Mouse (Mus musculus) testis, postnatal 14 days (tissue): ENCODE measurements around the gene Tead1.

ENCODE experiments used
- DNase-seq: peaks from one replicate; pipeline ENCODE4 v3.0.0; 2021; ENCODE audit warnings: low spot score

The Tead1 gene

DNA sequence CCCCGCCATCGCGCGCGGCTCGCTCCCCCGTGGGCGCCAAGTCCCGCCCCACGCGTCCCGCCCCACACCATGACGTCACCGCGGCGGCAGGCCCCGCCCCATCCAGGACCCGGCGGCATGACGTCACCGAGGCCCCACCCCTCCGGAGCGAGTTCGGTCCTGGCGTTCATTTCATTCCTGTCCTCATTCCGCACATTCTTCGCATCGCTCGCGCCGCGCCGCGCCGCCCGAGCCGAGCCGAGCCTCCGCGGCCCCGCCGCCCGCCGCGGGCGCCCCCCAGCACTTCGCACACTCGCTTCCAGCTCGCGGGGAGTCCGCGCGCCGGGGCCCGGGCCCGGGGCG is at the start of gene Tead1:
Gene Tead1, plus strand, starts transcription at position 148 of the 342 bp plus-strand sequence.
- peak; percentile 92 for DNase-seq

DNA sequence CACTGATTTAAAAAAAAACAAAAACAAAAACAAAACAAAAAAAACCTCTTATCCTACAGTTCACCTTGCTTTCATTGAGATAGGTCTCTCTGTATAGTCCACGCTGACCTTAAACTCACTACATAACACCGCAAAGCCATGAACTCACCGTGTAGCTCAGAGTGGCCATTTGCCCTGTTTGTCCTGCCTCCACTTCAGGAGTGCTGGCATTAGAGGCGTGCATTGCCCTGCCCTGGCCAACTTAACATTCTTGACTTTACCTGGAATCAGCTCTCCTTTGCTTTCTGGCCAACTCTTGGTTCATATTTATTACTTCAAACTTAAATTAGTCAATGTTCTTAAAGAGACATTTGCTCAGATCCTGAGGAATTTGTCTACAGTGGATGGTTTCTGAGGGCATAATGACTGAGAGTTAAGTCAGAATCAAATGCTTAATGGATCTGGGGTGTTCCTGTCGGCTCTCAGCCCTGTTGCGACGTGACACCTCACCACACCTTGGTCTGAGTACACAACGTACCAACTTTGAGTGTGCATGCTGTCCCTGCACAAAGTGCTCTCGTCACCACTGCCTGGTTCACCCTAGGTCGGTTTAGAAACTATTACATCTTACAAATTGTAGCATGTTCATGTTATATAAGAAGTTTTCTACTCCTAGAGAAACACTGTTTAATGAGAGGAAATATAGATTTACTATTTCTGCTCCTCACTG is 44.5 kb upstream of the Tead1 start:
- DNase-seq, result no peak

DNA sequence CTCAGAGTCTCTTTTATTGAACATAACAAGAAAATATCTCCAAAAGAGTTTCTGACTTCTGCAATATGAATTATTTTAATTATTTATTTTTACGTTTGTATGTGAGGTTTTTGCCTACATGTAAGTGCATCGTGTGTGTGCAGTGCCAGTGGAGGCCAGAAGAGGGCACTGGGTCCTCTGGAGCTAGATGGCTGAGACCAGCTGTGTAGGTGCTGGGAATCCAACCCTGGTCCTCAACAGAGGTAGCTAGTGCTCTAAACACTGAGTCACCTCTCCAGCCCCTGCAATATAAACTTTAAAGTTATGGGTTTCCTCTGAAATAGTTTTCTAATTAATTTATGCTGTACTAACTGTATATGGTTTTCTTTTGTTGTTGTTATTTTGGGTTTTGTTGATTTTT is 43.2 kb upstream of the Tead1 start:
- DNase-seq, result no peak

DNA sequence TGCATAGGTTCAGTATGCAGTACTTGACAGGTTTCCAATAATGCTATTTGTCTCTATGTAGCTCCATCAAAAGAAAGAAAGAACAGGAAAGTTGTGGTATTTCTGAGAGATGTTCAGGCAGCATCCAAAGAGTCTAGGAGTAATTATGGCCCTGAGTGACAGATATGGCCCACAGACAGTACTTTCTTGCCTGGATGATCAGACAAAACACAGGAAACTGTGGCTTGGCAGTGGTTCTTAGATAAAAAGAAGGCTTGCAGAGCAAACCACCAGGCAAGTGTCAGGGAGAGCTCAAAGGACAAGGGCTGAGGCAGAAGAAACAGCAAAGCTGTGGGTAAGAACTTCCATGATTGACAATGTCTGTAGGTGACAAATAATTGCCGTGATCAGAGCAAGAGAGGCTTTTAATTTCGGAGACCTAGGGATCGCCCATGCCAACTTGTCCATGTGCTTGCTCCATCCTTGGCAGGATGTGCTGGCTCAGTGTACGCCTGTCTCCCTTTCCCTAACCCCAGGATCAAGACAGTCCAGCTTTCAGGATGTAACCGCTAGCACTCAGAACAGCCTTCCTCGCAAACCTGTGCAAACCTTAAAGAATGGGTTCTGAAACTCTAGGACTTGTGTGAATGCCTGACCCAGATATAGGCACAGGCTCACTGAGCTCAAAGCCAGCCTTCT is 35.1 kb upstream of the Tead1 start:
- no peak for DNase-seq

DNA sequence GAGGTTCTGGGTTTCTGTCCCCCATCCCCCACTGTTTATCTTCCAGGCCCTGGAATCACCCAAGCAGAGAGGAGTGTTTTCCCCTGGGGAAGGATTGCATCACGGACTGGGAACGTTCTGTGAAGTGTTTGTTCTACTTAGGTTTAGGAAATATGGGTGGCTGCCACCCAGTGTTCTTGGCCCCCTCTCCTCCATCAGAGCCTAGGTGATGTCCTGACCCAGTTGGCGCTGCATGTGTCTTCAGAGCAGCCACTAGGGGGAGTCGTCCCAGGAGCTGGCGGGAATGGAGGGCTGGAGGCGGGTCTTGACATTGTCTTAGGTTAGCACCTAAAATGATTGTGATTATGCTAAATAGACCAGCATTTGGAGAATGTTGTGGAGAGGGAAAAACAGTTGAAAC is 34.4 kb upstream of the Tead1 start:
- peak; percentile 47 for DNase-seq

DNA sequence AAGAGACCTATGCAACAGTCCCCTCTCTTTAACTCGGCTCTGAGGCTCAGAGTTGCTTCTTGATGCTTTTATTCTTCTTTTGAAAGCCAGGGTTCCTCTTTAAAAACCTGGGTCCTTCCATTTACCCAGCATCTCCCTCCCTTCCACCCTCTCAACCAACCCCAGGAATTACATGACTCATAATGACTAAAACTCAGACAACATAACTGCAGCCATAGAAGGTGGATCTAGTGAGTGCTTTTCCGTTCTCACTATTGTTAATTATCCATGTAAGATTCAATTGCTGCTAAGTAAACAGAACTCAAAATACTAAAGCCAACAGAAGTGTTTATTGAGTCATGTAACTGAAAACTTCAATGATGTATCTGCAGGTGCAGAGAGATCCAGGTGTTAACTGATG is 33.4 kb upstream of the Tead1 start:
- DNase-seq, result no peak

DNA sequence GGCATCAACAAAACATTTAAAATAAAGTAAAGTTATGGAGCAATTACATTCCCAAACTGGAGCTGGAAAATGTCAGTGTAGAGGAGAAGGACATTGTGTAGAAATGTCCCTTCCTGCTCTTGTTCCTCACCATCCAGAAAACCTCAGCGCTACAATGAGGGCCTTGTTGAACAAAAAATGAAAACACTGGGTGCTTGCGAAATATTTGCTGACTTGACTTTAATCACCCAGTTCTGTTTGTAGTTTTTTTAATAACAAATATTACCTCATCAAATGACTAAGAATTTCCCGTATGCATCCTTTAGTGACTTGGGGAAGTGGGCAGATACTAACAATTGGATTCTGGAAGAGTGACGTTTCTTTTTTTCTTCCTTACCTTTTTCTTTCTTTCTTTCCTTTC is 31.7 kb upstream of the Tead1 start:
- DNase-seq, result no peak

DNA sequence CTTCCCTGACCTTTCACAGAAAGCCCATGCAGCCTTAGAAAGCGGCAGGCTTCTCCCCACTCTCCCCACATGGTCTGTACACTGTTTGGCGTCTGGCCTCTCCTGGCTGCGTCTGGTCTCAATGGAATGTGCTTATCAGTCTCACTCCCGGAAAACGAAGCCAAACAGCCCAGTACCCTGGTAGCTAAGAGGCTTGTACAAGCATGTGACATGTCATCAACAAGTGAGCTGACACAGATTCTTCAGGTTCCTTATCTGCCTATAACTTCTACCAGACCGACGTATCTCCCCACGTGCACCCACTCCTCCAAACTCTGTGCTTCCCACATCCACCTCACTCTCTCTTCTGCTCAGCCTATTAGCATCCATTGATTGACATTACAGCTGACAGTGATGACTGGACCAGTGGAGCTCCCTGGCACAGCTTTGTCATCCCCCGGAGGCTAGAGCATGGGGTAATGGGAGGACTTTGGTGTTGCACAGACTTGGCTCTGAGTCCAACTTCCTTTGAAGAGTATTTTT is 22.9 kb upstream of the Tead1 start:
- peak; percentile 47 for DNase-seq

DNA sequence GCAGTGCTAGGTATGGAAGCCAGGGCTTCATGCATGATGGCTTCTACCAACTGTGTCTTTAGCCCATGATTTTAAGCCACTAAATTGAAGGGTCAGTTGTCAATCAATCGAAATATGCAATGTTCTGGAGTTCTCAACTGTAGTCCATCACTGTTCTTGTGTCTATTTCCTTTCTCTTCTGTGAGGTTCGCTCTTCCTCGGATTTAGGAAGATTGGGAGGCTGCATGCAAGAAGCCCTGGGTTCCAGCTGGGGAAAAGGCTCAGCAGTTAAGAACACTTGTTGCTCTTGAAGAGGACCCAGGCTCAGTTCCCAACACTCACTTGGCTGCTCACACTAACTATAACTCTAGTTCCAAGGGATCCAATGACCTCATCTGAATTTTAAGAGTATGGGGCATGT is 20.2 kb upstream of the Tead1 start:
- DNase-seq, result no peak

DNA sequence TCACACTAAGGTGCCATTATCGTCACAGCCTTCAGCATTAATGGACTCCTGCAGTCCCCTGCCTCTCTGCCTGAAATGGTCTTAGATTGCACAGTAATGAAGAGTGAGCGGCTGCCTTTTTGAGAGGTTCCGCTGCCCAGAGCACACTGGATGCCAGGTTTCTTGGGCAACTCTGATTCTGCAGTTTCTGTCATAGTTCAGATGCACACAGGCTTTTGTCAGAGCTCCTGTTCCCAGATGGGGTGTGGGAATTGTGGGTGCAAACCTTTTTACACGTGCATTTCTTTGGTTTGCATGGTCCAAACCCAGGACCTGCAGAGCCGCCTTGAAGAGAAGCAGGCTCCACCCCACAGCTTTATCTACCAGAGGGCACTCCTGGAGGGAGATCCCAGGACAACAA is 19.3 kb upstream of the Tead1 start:
- no peak for DNase-seq

DNA sequence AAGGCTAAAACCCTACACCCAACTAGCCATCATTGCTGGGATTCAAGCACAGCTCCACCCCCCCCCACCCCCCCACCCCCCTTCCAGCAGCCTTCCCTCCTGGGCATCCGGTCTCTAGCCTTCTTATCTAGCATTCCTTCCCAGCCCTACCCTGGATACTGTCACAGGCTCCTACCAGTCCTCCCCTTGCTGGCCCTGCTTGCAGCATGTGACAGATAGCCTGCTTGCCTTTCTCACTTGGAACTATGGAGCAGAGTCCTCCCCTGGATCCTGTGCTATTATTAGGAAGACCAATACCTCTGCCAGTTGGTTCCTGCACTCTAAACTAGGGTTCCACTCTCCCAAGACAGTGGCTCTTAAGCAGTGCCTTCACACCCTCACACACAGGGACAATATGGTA is 18.8 kb upstream of the Tead1 start:
- no peak for DNase-seq

DNA sequence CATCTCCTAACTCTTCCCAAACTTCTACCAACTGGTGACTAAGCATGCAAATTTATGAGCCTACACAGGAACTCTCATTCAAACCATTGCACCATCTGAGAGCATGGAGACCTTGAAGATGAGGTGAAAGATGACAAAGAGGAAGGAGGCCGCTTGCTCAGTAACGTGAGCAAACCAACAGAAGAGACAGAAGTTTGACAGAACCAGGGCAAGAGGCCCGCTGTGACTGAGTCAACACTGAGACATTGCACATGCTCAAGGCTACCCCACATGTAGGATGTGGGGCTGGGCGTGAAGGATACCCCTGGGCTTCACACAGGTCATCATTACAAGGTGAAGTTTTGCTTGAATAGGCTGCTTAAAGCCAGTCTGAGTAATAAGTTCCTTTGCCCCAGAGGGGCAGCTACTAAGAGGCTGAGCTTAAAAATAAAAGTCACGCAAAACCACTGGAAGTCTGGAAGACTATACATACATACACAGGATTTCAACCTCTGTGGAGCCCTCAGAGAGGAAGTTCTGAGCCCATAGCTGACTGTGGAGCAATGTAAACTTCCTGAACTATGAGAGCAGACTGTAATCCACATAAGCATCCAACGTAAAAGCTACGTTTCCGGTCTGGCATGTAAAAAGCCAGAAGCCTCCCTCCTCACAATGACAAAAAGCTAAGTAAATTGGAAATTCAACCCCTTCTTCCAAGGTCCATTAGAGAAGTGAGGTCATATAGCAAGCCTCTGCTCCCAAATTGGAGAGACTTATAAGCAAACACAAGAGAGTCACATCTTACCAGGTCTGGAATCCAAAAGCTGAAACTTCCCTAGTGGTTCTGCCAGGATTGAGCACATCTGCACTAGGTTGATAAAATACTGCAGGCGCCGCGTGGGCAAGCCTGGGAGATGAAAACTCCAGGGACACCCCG is 16.5 kb upstream of the Tead1 start:
- peak; percentile 8 for DNase-seq

DNA sequence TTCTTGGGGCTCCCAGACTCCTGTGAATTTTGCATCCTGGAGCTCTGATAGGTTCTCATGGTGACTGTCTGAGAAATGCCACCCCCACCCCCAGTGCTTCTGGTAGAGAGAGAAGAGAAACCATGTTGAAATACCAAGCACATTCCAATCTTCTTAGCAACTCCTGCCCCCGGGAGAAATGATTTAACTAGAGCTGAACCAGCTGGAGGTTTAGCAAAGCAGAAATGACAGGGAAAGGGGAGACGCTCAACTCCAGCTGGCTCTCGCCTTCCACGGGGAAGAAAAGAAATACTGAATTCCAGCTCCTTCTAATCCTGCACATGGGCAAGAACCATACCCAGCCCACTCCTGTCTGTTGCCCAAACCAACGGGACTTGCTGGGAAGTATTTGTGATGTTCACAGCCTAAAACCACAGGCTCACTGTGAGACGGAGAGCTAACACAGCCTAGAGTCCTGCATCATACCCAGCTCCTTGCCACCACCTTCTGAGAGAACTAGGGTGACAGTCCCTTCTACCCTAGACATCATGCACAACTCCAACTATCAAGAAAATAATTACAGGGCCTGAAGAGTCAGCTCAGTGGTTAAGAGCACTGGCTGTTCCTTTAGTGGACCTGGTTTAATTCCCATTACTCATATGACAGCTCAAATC is 15.7 kb upstream of the Tead1 start:
- DNase-seq, result no peak

DNA sequence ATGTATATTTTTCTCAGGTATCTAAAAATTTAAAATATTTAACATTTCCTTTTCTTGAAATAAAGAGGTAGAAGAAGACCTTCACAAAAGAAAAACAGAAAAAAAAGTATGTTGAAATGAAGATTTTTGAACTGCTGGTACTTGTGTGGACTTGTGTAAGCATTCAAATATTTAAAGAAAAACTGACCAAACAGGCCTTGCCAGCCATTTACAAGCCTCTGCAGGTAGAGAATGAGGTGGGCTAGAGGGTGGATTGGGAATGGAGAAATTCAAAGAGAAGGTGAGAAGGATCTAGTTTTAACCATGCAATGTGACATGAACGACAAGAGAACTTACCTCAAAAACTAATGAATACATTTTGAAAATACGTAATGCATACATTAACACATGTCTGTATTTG is 9.1 kb upstream of the Tead1 start:
- no peak for DNase-seq

DNA sequence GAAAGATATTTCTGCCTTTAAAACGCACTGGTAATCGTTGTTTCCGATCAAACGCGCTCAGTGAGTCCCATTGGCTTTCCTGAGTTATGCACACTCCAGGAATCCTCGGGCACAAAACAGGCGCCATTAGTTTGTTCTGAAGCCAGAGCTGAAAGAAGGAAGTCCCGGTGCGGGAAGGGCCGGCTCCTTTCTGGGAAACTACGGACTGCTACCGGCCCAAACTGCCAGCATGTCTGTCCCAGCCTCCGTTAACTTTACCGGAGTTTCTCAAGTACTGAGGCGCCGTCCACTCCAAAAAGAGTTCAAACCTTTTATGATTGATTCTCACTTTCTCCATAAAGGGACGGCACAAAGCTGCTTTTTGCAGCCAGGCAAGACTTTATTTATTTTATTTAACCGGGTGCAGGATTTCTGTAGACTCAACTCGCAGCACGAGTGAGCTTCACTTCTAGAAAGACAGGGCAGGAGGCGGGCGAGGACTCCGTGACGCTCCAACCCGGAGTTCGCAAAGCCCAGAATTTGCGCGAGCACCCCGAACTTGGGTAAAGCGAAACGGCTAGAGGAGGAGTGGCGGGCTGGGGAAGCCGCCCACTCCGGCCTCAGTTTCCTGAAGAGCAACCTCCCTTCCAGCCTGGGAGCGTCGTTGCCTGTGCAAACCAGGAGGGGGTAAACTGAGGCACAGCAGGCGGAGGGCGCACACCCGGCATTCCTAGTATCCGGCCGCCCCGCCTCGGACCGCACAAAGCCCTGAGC is 524 bp upstream of the Tead1 start:
- DNase-seq, result peak; percentile 44

DNA sequence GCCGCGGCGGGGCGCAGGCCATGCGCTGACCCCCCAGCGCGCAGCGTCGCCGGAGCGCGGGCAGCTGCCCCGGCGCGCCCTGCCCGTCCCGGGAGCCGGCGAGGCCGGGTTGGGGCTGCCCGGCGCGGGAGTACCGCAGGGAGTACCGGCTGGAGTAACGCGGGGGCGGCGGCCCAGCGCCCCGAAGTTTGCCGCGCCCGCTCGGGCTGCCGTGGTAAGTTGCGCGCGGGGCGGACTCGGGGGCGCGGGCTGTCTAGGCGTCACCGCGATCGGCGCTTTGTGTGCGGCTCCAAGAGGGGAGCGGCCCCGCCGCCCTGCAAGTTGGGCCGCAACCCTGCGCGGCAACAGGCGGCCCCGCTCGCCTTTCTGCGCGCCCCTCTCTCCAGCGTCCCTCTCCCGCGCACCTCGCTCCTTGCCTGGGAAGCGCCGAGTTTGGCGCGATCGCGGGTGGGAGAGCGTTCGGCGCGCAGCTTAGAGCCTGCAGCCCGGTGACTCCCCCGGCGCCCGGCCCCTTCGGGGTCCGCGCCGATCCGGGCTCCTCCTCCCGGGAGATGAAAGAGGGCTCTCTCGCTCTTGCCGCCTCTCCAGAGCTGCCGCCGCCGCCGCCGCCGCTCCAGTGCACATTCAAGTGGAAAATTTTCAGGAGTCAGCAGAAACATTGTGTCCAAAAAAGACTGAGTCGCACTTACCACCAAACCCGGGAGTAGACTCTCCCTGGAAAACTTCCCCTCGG is 561 bp downstream of the Tead1 start:
- DNase-seq, result peak; percentile 78

DNA sequence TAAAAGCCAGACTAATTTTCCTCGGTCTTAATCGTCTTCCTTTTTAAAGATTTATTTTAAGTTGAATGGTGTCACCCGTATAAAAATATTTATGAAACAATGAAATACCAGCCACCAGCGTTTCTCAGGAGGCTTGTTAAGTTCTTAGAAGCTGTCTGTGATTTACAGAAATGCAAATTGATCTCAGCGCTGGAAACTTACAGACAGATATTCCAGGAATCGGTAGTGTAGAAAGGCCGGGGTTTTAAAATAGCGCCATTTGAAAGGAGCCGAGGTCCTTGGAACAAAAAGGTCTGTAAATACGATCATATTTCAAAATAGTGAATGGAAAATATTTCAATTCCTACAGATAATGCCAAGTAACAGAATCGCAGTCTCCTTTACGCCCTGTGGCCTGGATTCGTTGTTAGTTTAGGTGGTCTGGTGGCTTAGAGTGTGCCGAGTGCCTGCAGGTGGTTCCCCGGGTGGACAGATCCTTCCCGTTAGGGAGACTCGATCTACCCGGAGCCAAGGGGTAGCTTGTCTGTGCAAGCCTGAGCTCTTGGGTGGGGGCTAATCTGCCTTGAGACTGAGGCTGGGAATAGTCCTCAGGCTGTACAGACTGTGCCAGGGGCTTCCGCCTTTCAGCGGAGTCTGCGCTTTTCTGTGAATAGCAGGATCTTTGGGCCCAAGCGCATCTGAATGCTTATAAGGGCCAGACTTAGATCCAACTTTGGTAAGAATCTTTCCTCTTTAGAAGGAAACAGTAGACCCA is 1.6 kb downstream of the Tead1 start:
- DNase-seq, result peak; percentile 44

DNA sequence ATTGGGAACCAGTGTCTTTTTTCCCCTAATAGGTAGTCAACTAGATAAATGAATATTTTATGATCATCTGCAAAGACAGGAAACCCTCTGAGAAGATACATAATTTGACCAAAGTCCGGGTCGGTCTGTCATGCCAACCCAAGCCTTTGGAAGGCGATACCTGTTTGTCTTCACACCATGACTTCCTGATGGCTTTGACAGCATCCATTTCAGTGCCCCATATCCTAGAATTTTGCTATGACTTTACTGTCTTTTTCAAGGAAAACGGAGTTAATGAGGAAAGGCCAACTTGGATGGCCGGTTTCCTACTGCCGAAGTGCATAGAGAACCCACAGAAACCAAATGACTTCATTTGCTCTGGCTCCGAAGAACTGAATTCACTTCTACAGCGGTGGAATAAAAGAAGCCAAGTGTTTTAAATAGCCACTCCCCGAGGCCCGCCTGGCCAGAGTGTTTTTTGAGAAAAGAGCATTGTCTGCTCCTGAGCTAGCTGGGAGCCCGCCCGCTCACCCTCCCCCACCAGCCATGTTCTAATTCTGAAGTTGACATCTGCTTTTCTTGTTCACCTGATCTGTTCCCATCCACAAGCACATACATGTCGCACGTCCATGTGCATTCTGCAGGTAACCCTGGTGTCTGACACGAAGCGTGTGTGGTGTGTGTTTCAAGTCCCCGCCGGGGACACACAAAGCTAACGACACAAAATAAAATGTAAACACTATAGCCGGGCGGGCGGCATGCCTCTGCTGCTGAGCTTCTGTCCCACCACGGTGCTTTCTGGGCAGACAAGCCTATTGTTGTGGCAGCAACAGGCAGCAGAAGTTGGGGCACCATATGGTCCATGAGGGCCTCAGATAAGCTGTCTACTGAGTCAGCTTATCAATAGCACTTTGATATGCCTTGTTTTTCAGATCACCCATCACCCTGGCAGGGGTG is 5.8 kb downstream of the Tead1 start:
- no peak for DNase-seq

DNA sequence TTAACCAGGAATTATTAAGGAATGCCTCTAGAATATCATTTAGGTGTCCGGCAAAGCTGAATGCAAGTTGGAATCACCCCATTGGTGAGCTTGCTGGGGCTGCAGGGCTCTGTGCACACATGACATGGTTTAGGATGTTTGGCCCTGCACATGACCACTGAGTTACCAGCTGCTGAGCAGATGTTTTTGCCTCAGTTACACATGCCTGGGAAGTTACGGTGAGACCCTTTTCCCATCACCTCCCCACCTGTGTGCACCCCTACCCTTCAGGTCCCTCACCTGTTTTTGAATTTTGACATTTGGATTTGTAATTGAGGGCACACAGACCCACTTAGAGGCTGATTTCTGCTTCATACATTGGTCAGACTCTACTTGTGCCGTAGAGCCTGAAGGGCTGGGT is 6.9 kb downstream of the Tead1 start:
- DNase-seq, result no peak
